Mouse (Mus musculus) heart, adult 2 months (tissue): ENCODE data around the gene Col2a1. TPM values are rescaled to one million over a fixed set of nuclear protein-coding genes. Genes with fewer than 3 reads are reported as not detected.

Experiments
- DNase-seq, 2 experiments: peaks; one replicate each; pipeline ENCODE4 v3.0.0; 2021
- H3K27ac ChIP-seq: fragments of 200-600 bp; 2 replicates; pipeline ENCODE4 v1.8.1; 2022
- H3K27me3 ChIP-seq: fragments of 200-500 bp; 2 replicates; pipeline ENCODE4 v1.6.1; 2012; ENCODE audit warnings: mild to moderate bottlenecking, low read length, inconsistent platforms, mixed read lengths; ENCODE audit not compliant: control insufficient read depth, insufficient read depth
- H3K36me3 ChIP-seq: fragments of 200-500 bp; 2 replicates; pipeline ENCODE4 v1.6.1; 2012; ENCODE audit warnings: low read length, inconsistent platforms; ENCODE audit not compliant: control insufficient read depth, insufficient read depth
- H3K4me1 ChIP-seq: fragments of 200-500 bp; 2 replicates; pipeline ENCODE4 v1.6.1; 2011; ENCODE audit warnings: low read length; ENCODE audit not compliant: control insufficient read depth, insufficient read depth
- H3K4me3 ChIP-seq: fragments of 200-600 bp; 2 replicates; pipeline ENCODE4 v1.8.1; 2022
- H3K79me2 ChIP-seq: fragments of 200-500 bp; replicated peaks from 2 replicates; pipeline ENCODE4 v1.6.1; 2012; ENCODE audit warnings: mild to moderate bottlenecking, inconsistent platforms, low read length, moderate library complexity, mixed read lengths; ENCODE audit not compliant: control insufficient read depth, insufficient read depth
- H3K9ac ChIP-seq: fragments of 200-500 bp; 2 replicates; pipeline ENCODE4 v1.6.1; 2012; ENCODE audit warnings: low read depth, mild to moderate bottlenecking, control low read depth, inconsistent platforms, low read length, mixed read lengths
- CTCF ChIP-seq: fragments of 200-600 bp; IDR thresholded peaks from 2 replicates; pipeline ENCODE4 v1.8.1; 2022; ENCODE audit warnings: antibody characterized with exemption, mild to moderate bottlenecking, moderate library complexity
- EP300 ChIP-seq: fragments of 200-500 bp; IDR thresholded peaks from 2 replicates; pipeline ENCODE4 v1.6.1; 2011; ENCODE audit warnings: low read depth, low read length, control low read depth; ENCODE audit not compliant: insufficient read depth
- POLR2A ChIP-seq: fragments of 200-500 bp; IDR thresholded peaks from 2 replicates; pipeline ENCODE4 v1.6.1; 2011; ENCODE audit warnings: mild to moderate bottlenecking, low read depth, low read length, control low read depth; ENCODE audit not compliant: insufficient read depth
- WGBS: fragments of 180-500 bp; shearing (Covaris S2); methylation state at CpG from one replicate; pipeline ENCODE4 v1.1.7; 2018; 5-methylcytosine and 5-hydroxymethylcytosine counted together
- intact Hi-C: fragments of 180-260 bp; cut with DNase I; formaldehyde crosslinking; loops from one replicate; pipeline ENCODE4 v1.15.1; 2025
- polyA plus RNA-seq: library from polyadenylated mRNA; depleted of rRNA; stranded (reverse); fragments of >200 nt; gene quantifications from 2 replicates; pipeline ENCODE4 v1.2.3, GENCODE M21; 2012
- total RNA-seq, 2 experiments: library from RNA; stranded (reverse); gene quantifications; 2 replicates each; pipeline ENCODE4 v1.2.3; 2021

Gene Col2a1
- total and polyA plus RNA-seq, 3 experiments, result 0.27 to 0.61 (median 0.37) TPM

DNA sequence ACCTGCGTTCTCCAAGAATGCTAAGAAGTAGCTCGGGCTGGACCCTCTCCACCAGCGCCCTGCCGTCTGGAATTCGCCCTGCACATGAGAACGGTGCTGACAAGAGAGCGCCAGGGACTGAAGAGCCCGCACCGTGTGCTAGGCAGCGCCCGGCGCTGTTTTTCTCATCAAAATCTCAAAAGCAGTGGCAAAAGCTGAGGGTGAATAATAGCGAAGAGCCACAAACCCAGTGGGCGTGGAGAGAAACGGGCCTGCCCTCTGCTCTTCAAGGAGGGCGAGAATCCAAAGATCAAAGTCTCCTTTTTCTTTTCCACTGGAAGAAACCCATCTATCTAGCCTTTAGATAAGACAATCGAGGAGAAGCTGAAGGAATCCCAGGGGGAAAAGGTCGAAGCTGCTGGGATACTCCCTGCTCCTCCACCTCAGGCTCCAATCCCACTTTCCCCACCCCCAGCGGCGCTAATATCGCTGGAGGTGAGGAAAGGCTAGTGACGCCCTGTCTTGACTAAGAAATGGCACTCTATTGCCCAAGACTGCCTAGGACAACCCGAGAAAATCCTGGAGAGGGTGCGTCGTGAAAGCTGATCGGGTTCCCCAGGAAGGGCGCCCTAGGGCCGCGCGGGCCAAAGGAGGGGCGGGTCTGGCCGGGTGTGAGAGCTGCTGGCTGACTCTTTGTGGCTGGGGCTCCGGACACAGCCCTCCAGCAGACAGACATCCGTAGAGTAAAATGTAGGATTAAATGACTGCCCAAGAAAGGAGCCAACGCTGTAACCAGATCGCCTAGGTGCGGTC lies 3.0 kb downstream of the Col2a1 start:
- intact Hi-C loops, result no loop called here

DNA sequence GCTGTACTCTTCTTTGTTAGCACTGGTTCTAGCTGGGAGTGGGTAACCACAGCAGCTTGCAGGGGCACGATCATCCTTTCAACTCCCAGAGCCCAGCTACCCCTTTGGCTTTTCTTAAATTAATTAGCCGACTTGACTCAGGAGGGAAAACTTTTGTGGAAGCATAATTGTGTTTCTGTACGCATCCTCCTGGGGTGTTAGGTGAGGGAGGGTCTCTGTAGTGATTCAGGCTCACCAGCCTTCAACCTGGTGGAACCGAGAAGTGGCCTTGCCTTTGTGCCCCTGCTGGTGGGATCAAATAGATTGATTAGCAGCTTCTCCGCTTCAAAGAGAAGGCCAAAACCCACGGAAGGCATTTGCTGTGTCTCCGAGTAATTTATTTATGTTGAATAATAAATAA lies 4.5 kb downstream of the Col2a1 start:
- 27% methylated on average over 7 of the region's 7 CpGs for WGBS
- peaks cover 27% of the 10 kb centered on the region for H3K27me3 ChIP-seq

More for the DNA sequence above, 3.0 kb downstream of the Col2a1 start:
- H3K27ac ChIP-seq, result no peak overlapping the region
- no peak for DNase-seq
- H3K4me1 ChIP-seq, result peaks cover 5% of the 10 kb centered on the region
- WGBS, result 2% methylated on average over 37 of the region's 37 CpGs
- TF ChIP-seq CTCF (peak; percentile 27; the same call in 1 of the 2 replicates), POLR2A (no peak)
- H3K4me3 ChIP-seq, result peak overlapping the region; percentile 7
- no peaks in the 10 kb centered on the region for H3K36me3 ChIP-seq
- H3K9ac ChIP-seq, result no peak overlapping the region
- H3K79me2 ChIP-seq, result no peaks in the 10 kb centered on the region
- H3K27me3 ChIP-seq, result peaks cover 32% of the 10 kb centered on the region

DNA sequence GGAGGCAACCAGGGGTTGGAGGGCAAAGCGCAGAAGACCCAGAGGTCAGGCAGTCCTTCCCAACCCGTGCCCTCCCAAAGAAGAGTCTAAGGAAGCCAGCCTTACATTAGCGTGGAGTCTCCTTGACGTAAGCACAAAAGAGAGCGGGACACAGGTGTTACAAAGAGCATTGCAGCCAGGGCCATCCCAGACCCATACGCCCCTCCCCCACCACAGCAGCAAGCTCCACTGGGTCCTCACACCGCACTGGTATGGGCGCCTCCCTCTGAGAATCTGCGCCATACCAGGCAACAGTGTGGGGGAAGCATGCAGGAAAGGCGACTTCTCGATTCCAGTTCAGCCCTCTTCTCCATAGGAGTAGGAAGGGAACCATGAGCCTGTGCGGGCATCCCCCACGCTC lies 4.9 kb downstream of the Col2a1 start:
- H3K27me3 ChIP-seq, result peaks cover 23% of the 10 kb centered on the region
- H3K4me1 ChIP-seq, result peaks cover 5% of the 10 kb centered on the region
- H3K36me3 ChIP-seq, result no peaks in the 10 kb centered on the region
- no peak for TF ChIP-seq EP300
- TF ChIP-seq CTCF, result no peak
- TF ChIP-seq POLR2A, result no peak
- 28% methylated on average over 13 of the region's 13 CpGs for WGBS
- H3K4me3 ChIP-seq, result no peak overlapping the region
- intact Hi-C loops, result no loop called here
- no peak overlapping the region for H3K9ac ChIP-seq
- no peaks in the 10 kb centered on the region for H3K79me2 ChIP-seq
- no peak overlapping the region for H3K27ac ChIP-seq
- DNase-seq, result no peak

More for the DNA sequence above, 4.5 kb downstream of the Col2a1 start:
- H3K4me1 ChIP-seq, result peaks cover 5% of the 10 kb centered on the region
- H3K36me3 ChIP-seq, result no peaks in the 10 kb centered on the region
- H3K4me3 ChIP-seq, result no peak overlapping the region
- TF ChIP-seq EP300, result no peak
- intact Hi-C loops, result no loop called here
- no peaks in the 10 kb centered on the region for H3K79me2 ChIP-seq
- no peak overlapping the region for H3K27ac ChIP-seq
- DNase-seq, result no peak
- H3K9ac ChIP-seq, result no peak overlapping the region

DNA sequence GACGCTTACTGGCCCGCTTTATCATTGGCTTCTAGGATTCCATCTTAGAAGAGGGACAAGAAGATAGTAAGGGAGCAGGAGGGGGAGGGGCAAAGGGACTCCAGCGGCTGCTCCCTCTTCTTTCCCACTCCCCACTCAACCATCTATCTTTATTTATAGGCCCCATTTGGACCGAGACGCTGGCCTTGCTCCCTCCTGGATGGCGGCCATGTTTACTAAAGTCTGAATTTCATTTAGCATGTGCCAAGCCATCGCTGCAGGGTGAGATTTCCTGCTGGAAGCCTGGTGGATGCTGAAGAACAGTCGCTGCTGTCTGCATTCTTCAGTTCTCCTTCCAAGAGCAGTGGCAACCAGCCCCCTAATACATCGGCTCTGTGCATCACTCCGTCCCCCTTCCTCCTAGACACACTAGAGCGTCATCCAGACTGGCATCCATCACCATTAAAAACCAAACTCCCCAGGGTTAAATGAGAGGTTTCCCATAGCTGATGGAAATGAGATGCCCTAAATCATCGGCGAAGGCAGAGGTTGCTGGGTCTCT lies 7.7 kb downstream of the Col2a1 start:
- H3K4me1 ChIP-seq, result no peaks in the 10 kb centered on the region; the same call in 1 of the 2 replicates
- TF ChIP-seq EP300 (no peak), POLR2A (no peak), CTCF (no peak)

DNA sequence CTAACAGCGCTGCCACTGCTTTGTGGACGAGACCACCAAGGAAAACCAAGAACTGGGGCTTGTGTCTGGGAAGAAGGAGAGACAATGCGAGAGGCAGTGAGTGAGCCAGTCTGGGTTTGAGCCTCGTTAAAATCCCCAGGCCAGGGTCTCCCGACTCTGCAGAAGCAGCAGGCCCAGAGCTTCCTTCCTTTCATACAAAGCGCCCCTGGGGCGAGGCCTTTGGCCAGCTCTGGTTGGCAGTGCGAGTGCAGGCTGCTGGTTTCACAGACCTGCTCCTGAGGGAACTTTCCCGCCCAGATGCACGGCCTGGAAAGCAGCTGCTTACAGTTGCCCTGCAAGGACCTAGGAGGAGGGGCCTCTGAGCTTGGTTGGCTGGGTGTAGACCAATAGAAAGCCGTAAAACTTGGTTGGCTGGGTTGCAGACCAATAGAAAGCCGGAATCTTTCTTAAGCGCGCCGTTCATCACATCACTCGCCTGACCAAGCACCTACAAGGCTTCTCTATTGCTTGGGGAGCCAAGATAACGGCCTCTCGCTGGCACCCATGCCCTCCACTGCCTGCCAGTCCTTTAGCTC lies 11.7 kb downstream of the Col2a1 start:
- WGBS, result 14% methylated on average over 18 of the region's 18 CpGs
- H3K79me2 ChIP-seq, result no peaks in the 10 kb centered on the region
- peak; percentile 73 to 81 for DNase-seq
- H3K4me3 ChIP-seq, result no peak overlapping the region
- no peaks in the 10 kb centered on the region for H3K36me3 ChIP-seq
- TF ChIP-seq CTCF (no peak), POLR2A (no peak), EP300 (no peak)
- H3K27ac ChIP-seq, result no peak overlapping the region
- H3K4me1 ChIP-seq, result no peaks in the 10 kb centered on the region; the same call in 1 of the 2 replicates
- H3K27me3 ChIP-seq, result no peaks in the 10 kb centered on the region
- no peak overlapping the region for H3K9ac ChIP-seq
- intact Hi-C loops, result no loop called here

More for the DNA sequence above, 7.7 kb downstream of the Col2a1 start:
- Histone ChIP-seq H3K27me3 (peaks cover 5% of the 10 kb centered on the region), H3K27ac (no peak overlapping the region), H3K79me2 (no peaks in the 10 kb centered on the region), H3K4me3 (no peak overlapping the region), H3K36me3 (no peaks in the 10 kb centered on the region), H3K9ac (no peak overlapping the region)
- 57% methylated on average over 13 of the region's 13 CpGs for WGBS
- no peak for DNase-seq
- intact Hi-C loops, result no loop called here

DNA sequence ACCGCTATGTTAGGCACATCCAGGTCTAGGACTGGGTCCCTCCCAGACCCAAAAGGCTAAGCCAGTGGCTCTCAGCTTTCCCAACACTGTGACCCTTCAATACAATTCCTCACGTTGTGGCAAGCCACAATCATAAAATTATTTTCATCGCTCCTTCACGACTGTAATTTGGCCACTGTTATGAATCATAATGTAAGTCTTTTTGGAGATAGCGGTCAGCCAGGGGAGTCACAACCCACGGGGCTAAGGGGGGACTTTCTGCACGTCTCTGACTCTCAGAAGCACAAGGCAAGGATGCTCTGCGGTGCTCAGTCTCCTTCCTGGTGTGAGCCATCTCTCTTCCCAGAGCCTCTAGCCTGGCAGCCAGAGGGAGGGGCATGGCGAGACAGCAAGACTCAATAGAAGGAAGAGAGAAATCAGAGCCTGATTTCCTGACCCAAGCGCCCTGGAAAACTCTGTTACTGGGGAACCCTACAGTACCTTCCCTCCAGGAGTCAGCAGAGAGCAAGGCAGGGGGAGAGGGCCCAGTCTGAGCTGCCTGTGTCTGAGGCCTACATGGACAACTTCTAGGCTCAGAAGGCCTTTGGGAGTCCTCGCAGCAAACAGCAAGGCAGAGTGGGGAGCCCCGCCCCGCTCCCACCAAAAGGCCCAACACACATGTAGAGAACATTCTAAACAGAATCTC lies 12.3 kb downstream of the Col2a1 start:
- Histone ChIP-seq H3K27ac (no peak overlapping the region), H3K4me1 (no peaks in the 10 kb centered on the region; the same call in 1 of the 2 replicates), H3K4me3 (no peak overlapping the region), H3K9ac (no peak overlapping the region), H3K79me2 (no peaks in the 10 kb centered on the region), H3K36me3 (no peaks in the 10 kb centered on the region), H3K27me3 (no peaks in the 10 kb centered on the region)
- intact Hi-C loops, result no loop called here
- 67% methylated on average over 13 of the region's 13 CpGs for WGBS
- TF ChIP-seq POLR2A, result no peak
- TF ChIP-seq CTCF, result no peak
- no peak for TF ChIP-seq EP300
- no peak for DNase-seq
